Mouse (Mus musculus) neural tube, embryonic 12.5 days (tissue): ENCODE data around the gene Hpcal1. TPM values are rescaled to one million over a fixed set of nuclear protein-coding genes. Genes with fewer than 3 reads are reported as not detected.

ENCODE experiments used
- ATAC-seq: fragments of 200-750 bp; cut with Nextera tagmentation; 2 replicates; pipeline ENCODE4 v1.8.0; 2017; ENCODE audit warnings: low read depth, mild to moderate bottlenecking, moderate TSS enrichment, moderate library complexity; ENCODE audit not compliant: low FRiP score
- H3K27ac ChIP-seq: fragments of 300-500 bp; sonication (generic); 2 replicates; pipeline ENCODE4 v1.5.1; 2016
- H3K27me3 ChIP-seq: fragments of 300-500 bp; sonication (generic); replicated peaks from 2 replicates; pipeline ENCODE4 v1.6.1; 2016; ENCODE audit warnings: mild to moderate bottlenecking
- H3K36me3 ChIP-seq: fragments of 300-500 bp; sonication (generic); 2 replicates; pipeline ENCODE4 v1.6.1; 2016; ENCODE audit warnings: mild to moderate bottlenecking
- H3K4me1 ChIP-seq: fragments of 300-500 bp; sonication (generic); 2 replicates; pipeline ENCODE4 v1.6.1; 2016
- H3K4me2 ChIP-seq: fragments of 300-500 bp; sonication (generic); replicated peaks from 2 replicates; pipeline ENCODE4 v1.6.1; 2016; ENCODE audit warnings: mild to moderate bottlenecking
- H3K4me3 ChIP-seq: fragments of 300-500 bp; sonication (generic); 2 replicates; pipeline ENCODE4 v1.5.1; 2016
- H3K9ac ChIP-seq: fragments of 300-500 bp; sonication (generic); 2 replicates; pipeline ENCODE4 v1.6.1; 2016; ENCODE audit warnings: mild to moderate bottlenecking
- H3K9me3 ChIP-seq: fragments of 300-500 bp; sonication (generic); 2 replicates; pipeline ENCODE4 v1.6.1; 2016; ENCODE audit warnings: mild to moderate bottlenecking
- WGBS: fragments of 180-500 bp; shearing (Covaris S2); methylation state at CpG from one replicate; pipeline ENCODE4 v1.1.7; 2016; 5-methylcytosine and 5-hydroxymethylcytosine counted together
- polyA plus RNA-seq: library from polyadenylated mRNA; unstranded; fragments of >200 nt; fragmentation: Nextera tagmentation; extraction: Ambion mirVana; gene quantifications from 2 replicates; pipeline ENCODE4 v1.2.1, GENCODE M21; 2016

Hpcal1 gene
- 35.1 and 38.6 TPM in 2 replicates for polyA plus RNA-seq

DNA sequence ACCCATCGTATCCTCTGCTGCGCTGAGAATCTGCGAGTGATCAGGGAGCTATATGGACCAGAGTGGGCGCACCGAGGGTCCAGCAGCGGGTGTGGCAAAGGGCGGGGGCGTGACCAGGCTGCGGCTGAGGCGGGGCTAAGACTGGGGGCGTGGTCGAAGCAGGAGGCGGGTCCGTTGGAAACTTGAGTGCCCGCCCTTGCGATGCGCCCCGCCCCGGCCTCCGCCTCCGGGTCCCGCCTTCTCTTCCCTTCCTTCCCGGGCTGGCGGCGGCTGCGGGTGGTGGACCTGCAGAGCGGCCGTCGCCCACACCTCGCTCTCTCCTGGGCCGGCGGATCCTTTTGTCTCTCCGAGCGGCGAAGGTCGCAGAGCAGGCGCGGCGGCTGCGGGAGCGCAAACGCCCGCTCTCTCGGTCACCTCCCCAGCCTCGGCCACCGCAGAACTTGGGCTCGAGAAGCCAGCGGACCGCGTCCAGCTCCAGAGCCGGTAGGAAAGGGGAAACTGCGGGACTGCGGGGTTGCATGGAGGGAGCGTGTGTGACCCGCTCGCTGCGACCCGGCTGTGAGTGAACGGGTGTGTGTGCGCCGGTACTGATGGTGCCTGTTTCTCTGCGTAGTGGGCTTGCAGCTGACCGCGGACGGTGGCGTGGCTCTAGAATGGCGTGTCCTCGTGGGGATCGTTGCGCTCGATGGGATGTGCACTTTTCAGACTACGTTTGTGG, at the start of gene Hpcal1:
TSS of gene Hpcal1 (plus strand) at position 293 of the 718 bp plus-strand sequence.
- no peaks in the 10 kb centered on the region for H3K36me3 ChIP-seq
- H3K9me3 ChIP-seq: no peaks in the 10 kb centered on the region
- H3K4me3 ChIP-seq: peak within 1 kb of the TSS; percentile 70
- peak within 1 kb of the TSS; percentile 97 for H3K4me2 ChIP-seq
- no peaks in the 10 kb centered on the region for H3K27me3 ChIP-seq
- no peak within 1 kb of the TSS for H3K27ac ChIP-seq
- peak within 1 kb of the TSS; percentile 77 for H3K9ac ChIP-seq
- ATAC-seq: peak; percentile 94
- 1% methylated on average over 71 of the region's 72 CpGs for WGBS
- peaks cover 14% of the 10 kb centered on the region for H3K4me1 ChIP-seq

DNA sequence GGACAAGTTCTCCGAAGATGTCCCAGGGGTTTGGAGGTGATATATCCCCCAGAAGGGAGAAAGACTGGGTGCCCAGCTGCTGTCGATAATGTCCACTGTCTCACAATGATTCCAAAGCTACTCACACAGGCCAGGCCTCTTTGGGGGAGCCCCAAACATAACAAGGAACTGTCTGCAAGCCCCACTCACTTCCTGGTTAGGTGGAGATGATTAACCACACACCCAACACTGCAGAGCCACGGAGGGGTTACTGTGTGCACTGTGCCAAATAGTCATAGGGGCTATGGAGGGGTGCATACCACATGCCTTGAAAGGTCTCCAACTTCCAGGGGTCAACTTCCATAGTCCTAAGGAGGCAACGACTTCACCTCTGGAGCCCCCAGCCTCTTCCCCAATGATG, 49.4 kb upstream of the Hpcal1 start:
- ATAC-seq: no peak
- Histone ChIP-seq H3K9me3 (no peaks in the 10 kb centered on the region), H3K27me3 (no peaks in the 10 kb centered on the region), H3K4me2 (no peak overlapping the region), H3K27ac (no peak overlapping the region), H3K4me1 (no peaks in the 10 kb centered on the region), H3K9ac (no peak overlapping the region), H3K36me3 (no peaks in the 10 kb centered on the region), H3K4me3 (no peak overlapping the region)
- 84% methylated on average over 4 of the region's 4 CpGs for WGBS

DNA sequence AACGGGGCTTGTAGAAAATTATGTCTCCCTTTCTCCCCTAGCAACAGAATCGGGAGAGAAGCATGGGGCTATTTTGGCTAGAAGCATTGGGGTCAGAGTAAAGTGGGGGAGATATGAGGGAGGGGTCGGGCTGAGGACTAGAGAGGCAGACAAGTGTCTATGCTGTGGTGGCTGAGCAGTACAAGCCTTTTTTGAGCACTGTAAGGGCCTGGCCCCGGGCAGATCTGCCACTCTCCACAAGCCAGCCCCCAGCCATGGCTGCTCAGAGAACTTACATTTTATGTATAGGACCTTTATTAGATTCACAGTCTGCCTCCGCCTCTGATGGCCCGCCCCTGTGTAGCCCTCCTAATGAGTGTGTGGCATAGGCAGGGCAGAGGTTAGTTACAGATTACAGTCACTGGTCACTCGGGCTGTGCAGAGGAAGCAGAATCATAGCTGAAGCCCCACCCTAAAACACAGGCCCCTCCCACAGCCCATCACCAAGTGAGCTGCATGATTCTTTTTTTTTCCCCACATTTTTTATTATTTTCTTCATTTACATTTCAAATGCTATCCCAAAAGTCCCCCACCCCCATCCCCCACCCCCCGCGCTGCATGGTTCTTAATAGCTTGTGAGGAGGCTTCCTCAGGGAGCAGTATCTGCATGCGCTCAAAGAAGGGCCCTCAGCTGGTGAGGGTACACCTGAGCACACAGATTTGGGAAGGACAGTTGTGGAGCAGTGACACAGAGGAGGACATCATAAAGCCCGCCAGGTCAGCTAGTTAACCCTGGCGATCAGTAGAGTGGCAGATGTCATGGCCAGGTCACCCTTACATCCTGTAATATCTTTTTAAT, 46.1 kb upstream of the Hpcal1 start:
- no peaks in the 10 kb centered on the region for H3K4me1 ChIP-seq
- H3K36me3 ChIP-seq: no peaks in the 10 kb centered on the region
- ATAC-seq: peak; percentile 70
- no peak overlapping the region for H3K4me3 ChIP-seq
- H3K27me3 ChIP-seq: no peaks in the 10 kb centered on the region
- 72% methylated on average over 12 of the region's 12 CpGs for WGBS
- H3K27ac ChIP-seq: no peak overlapping the region
- no peaks in the 10 kb centered on the region for H3K9me3 ChIP-seq
- H3K4me2 ChIP-seq: no peak overlapping the region
- H3K9ac ChIP-seq: no peak overlapping the region

DNA sequence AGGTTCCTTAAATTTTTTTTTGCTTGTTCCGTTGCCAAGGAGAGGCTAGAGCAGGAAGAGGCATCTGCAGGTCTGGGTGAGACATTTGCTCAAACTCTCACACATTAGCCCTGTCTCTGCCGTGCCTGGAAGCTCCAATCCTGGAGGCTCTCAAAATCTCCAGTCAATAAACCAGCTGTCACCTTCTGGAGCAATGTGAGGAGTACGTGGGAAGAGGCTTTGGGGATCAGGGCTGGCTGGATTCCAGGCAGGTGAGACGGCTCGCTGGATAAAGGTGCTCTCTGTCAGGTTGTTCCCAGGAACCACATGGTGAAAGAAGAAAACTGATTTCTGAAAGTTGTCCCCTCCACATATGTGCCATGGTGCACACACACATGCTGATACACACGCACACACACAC, 44.2 kb upstream of the Hpcal1 start:
- H3K9ac ChIP-seq: no peak overlapping the region
- no peaks in the 10 kb centered on the region for H3K27me3 ChIP-seq
- no peak overlapping the region for H3K4me3 ChIP-seq
- no peaks in the 10 kb centered on the region for H3K4me1 ChIP-seq
- WGBS: 70% methylated on average over 6 of the region's 6 CpGs
- no peak overlapping the region for H3K27ac ChIP-seq
- H3K4me2 ChIP-seq: no peak overlapping the region
- no peaks in the 10 kb centered on the region for H3K9me3 ChIP-seq
- no peak for ATAC-seq
- H3K36me3 ChIP-seq: no peaks in the 10 kb centered on the region

DNA sequence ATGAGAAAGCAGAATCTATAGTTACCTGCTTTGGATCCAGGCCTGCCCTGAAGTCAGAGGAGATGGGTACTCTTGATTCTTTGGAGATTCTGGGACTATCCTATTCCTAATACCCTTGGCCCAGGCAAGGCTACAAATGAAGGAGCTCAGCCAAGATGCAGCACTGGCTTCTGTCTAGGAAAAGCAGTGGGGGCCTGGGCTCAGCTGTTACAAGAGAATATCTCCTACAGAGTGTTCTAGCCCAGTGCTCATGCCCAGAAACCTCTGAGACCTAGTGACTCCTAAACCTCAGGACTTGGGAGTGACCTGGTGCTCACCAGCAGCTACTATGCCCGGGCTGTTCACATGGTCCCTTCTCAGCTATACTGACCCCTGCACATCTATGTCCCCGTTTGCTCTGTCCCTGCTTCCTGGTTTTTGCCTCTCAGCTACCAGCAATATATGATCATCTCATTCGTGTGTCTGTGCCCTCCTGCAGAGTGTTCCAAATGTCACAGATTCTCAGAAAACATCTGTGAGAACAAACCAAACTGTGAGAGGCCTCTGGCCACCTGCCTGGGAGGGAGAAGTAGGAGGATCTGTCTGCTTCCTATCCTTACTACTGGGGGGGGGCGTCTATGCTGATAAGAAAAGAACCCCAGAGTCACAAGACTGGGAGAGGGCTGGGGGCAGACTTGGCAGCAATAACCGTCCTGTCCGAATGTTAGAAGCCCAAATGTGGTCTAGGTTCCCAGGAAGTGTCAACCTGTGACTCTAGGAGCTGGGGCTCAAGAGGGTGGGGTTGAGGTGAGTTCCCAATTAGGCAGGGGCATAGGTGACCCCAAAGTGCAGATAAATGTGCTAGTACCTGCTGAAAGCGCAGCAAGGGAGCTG, 39.2 kb upstream of the Hpcal1 start:
- H3K4me3 ChIP-seq: no peak overlapping the region
- H3K9me3 ChIP-seq: no peaks in the 10 kb centered on the region
- H3K36me3 ChIP-seq: no peaks in the 10 kb centered on the region
- no peak overlapping the region for H3K4me2 ChIP-seq
- no peaks in the 10 kb centered on the region for H3K27me3 ChIP-seq
- H3K4me1 ChIP-seq: no peaks in the 10 kb centered on the region
- H3K9ac ChIP-seq: no peak overlapping the region
- no peak for ATAC-seq
- H3K27ac ChIP-seq: no peak overlapping the region
- 74% methylated on average over 7 of the region's 7 CpGs for WGBS

DNA sequence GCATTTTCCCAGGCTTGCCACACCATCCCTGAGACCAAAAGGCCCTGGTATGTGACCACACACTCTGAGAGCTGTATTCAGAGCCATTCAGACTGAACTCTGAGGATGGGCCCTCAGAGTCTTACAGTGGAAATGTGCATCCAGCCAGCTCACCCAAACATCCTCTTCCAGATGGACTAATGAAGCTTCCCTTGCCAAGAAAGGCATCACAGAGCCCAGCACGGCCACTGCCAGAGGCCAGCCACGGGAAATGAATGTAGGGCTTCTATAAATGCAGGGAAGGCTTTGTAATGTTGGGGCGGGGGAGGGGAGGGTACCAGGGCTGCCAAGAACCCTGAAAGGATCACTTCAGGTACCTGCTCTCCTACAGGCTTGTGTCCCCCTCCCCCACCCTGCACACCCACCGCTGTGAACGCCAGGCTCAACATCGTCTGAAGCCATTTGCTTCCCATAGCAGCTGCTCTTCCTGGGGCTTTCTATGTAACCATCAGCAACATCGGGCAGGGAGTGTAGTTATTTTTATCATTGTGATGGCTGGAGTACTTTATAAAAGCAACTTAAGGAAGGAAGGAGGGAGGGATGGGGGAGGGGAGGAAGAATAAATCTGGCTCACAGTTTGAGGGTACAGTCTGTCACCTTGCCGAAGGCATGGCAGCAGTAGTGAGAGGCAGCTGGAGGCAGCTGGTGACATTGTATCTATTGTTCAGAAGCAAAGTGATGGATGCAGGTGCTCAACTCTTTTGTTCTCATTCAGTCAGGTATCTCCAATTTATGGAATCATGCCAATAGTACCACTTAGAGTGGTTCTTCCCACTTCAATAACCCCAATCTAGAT, 38.2 kb upstream of the Hpcal1 start:
- no peak overlapping the region for H3K9ac ChIP-seq
- no peak for ATAC-seq
- H3K4me3 ChIP-seq: no peak overlapping the region
- H3K9me3 ChIP-seq: no peaks in the 10 kb centered on the region
- H3K4me2 ChIP-seq: no peak overlapping the region
- H3K36me3 ChIP-seq: no peaks in the 10 kb centered on the region
- no peaks in the 10 kb centered on the region for H3K4me1 ChIP-seq
- WGBS: 49% methylated on average over 8 of the region's 8 CpGs
- H3K27me3 ChIP-seq: no peaks in the 10 kb centered on the region
- no peak overlapping the region for H3K27ac ChIP-seq

DNA sequence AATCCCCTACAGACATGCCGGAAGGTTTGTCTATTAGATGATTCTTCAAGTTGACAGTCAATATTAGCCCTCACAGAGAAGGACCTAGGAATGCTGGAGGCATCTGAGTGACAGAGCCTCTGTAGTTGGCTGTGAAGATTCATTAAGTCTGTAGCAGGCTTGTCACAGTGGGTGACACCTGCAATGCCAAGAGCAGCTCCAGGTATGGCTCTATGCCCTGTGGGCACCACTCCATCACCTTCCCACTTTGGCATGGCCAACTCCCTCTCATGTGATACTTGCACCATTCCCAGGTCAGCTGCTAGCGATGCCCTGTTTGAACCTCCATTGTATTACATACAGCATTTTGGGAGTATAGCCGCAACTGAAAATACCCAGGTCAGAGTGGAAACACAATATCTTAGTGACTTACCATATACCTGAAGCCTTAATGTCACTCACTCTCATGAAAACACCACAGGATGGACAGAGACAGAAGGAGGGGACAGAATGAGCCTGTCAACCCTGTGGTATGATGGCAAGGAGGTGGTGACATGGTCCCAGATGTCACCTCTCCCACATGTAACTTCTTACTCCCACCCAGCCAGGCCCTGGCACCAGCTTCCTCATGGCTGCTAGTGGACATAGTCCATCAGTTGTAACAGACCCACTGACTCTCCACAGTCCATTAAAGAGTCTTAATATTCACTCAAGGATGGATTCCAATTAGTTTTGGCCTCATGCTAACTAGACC, 37.4 kb upstream of the Hpcal1 start:
- Histone ChIP-seq H3K9me3 (no peaks in the 10 kb centered on the region), H3K4me1 (no peaks in the 10 kb centered on the region), H3K36me3 (no peaks in the 10 kb centered on the region), H3K27ac (no peak overlapping the region), H3K4me2 (no peak overlapping the region), H3K9ac (no peak overlapping the region), H3K4me3 (no peak overlapping the region), H3K27me3 (no peaks in the 10 kb centered on the region)
- WGBS: 93% methylated on average over 3 of the region's 3 CpGs
- no peak for ATAC-seq

DNA sequence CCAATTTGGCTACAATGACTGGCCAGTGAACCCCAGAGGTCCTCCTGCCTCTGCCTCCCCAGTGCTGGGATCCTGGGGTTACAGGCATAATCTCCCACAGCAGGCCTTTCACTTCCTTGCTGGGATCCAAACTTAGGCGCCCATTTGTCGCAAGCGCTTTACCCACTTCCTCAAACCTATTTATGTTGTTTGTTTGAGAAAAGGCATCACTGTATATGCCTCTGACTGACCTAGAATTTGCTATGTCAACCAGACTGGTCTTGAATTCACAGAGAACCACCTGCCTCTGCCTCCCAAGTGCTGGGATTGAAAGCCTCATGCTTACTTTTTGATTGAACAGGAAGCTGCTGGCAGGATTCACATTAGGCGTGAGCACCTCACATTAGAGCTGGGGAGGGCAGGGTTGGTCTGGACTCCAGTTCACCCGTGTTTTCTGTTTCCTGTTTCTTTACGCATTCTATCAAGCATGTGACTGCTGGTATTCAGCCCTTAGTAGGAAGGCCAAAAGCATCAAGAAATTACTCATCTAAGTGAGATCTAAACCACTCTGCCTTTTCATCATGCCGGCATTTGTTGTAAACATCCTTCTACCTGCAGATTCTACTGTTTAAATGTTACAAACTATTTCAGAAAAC, 33.0 kb upstream of the Hpcal1 start:
- H3K4me1 ChIP-seq: peaks cover 2% of the 10 kb centered on the region; the same call in 1 of the 2 replicates
- 89% methylated on average over 7 of the region's 7 CpGs for WGBS

DNA sequence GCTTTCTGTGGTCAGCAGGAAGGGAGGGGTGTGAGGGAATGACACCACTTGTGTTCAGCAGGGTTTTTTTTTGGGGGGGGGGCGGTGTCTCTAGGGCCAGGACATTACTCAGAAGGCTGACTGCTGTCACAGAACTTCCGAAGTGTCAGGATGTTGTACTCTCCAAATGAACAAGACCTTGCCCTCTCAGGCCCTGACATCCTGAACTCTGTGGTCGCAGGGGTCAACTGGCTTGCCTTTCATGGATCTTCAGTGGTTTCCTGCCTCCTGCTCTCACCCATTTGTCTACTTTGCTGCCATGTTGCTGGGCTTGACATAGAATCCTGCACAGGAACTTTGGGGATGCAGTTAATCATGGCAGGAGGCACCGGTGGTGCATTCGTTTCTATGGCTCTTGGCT, 32.1 kb upstream of the Hpcal1 start:
- Histone ChIP-seq H3K27me3 (no peaks in the 10 kb centered on the region), H3K9ac (no peak overlapping the region), H3K36me3 (no peaks in the 10 kb centered on the region), H3K4me1 (peaks cover 2% of the 10 kb centered on the region; the same call in 1 of the 2 replicates), H3K4me3 (no peak overlapping the region), H3K9me3 (no peaks in the 10 kb centered on the region), H3K4me2 (no peak overlapping the region), H3K27ac (no peak overlapping the region)
- no peak for ATAC-seq
- WGBS: 69% methylated on average over 5 of the region's 5 CpGs

More for the DNA sequence above, 33.0 kb upstream of the Hpcal1 start:
- Histone ChIP-seq H3K27ac (no peak overlapping the region), H3K9ac (no peak overlapping the region), H3K36me3 (no peaks in the 10 kb centered on the region), H3K4me3 (no peak overlapping the region), H3K27me3 (no peaks in the 10 kb centered on the region), H3K9me3 (no peaks in the 10 kb centered on the region), H3K4me2 (no peak overlapping the region)
- no peak for ATAC-seq

DNA sequence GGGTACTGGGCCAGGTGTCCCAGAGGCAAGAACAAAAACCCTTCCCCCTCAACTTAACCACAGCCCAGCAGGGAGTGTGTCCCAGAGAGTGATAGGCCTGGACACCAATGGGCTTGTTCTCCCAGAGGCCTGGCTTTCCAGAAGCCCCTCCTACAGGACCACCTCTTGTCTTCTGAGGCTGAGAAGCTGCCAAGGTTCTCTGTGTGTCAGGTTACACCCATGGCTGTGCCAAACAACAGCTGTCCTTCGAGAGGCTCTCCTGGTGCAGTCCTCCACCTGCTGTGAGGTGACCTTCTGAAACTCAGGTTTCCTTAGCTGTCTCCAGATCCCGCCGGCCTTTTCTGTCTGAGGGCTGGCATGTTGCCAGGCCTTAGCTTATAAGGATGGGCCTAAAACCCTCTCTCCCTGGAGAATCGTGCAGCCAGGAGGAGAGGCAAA, 29.2 kb upstream of the Hpcal1 start:
- Histone ChIP-seq H3K4me3 (no peak overlapping the region), H3K27ac (no peak overlapping the region), H3K36me3 (no peaks in the 10 kb centered on the region), H3K27me3 (no peaks in the 10 kb centered on the region), H3K4me1 (peaks cover 2% of the 10 kb centered on the region; the same call in 1 of the 2 replicates), H3K9ac (no peak overlapping the region), H3K4me2 (no peak overlapping the region), H3K9me3 (no peaks in the 10 kb centered on the region)
- 5% methylated on average over 4 of the region's 4 CpGs for WGBS
- peak; percentile 63 for ATAC-seq
